Mouse (Mus musculus) lung, postnatal 10 days (tissue): ENCODE data around the gene Cox5a.
A peak's percentile ranks its signal among the peaks of the same experiment; 100 is the strongest.

Experiments used
- DNase-seq: peaks from one replicate; pipeline ENCODE4 v3.0.0; 2021

The Cox5a gene

GRCm38 (mm10) chr9:57526435-57526834 lies 5.4 kb downstream of the Cox5a start:
- DNase-seq, result no peak

- no peak for DNase-seq
Measured at GRCm38 (mm10) chr9:57531946-57532345, 10.9 kb downstream of the Cox5a start.

- no peak for DNase-seq
Measured at GRCm38 (mm10) chr9:57536362-57536761, 15.3 kb downstream of the Cox5a start.

GRCm38 (mm10) chr9:57537044-57537727 lies 16.1 kb downstream of the Cox5a start, which contains the start of gene Fam219b:
TSS of gene Fam219b (plus strand) at chr9:57537528.
- peak; percentile 96 for DNase-seq

- peak; percentile 37 for DNase-seq
Measured at GRCm38 (mm10) chr9:57537728-57538181, 16.7 kb downstream of the Cox5a start.

GRCm38 (mm10) chr9:57539550-57539949 lies 18.5 kb downstream of the Cox5a start:
- no peak for DNase-seq

GRCm38 (mm10) chr9:57541312-57541711 lies 20.2 kb downstream of the Cox5a start:
- peak; percentile 74 for DNase-seq

- DNase-seq, result no peak
Measured at GRCm38 (mm10) chr9:57543951-57544350, 22.9 kb downstream of the Cox5a start.

GRCm38 (mm10) chr9:57547287-57547686 lies 26.2 kb downstream of the Cox5a start:
- DNase-seq, result no peak

GRCm38 (mm10) chr9:57547869-57548268 lies 26.8 kb downstream of the Cox5a start:
- DNase-seq, result no peak

GRCm38 (mm10) chr9:57549186-57549585 lies 28.1 kb downstream of the Cox5a start:
- DNase-seq, result no peak

GRCm38 (mm10) chr9:57550126-57550862 lies 29.2 kb downstream of the Cox5a start:
- DNase-seq, result peak; percentile 41

GRCm38 (mm10) chr9:57552139-57552887 lies 31.2 kb downstream of the Cox5a start, which contains the start of gene Mpi:
TSS of gene Mpi (minus strand) at chr9:57552763.
- peak; percentile 76 for DNase-seq

- no peak for DNase-seq
Measured at GRCm38 (mm10) chr9:57553119-57553518, 32.0 kb downstream of the Cox5a start.

- DNase-seq, result no peak
Measured at GRCm38 (mm10) chr9:57554753-57555152, 33.7 kb downstream of the Cox5a start.

GRCm38 (mm10) chr9:57557215-57557614 lies 36.1 kb downstream of the Cox5a start:
- no peak for DNase-seq

- no peak for DNase-seq
Measured at GRCm38 (mm10) chr9:57558625-57559024, 37.6 kb downstream of the Cox5a start.

GRCm38 (mm10) chr9:57559568-57559967 lies 38.5 kb downstream of the Cox5a start:
- DNase-seq, result no peak

- DNase-seq, result no peak
Measured at GRCm38 (mm10) chr9:57560263-57560662, 39.2 kb downstream of the Cox5a start.

GRCm38 (mm10) chr9:57560861-57561710 lies 40.0 kb downstream of the Cox5a start, which contains the start of gene Scamp2:
TSS of gene Scamp2 (plus strand) at chr9:57560943.
- peak; percentile 96 for DNase-seq

- no peak for DNase-seq
Measured at GRCm38 (mm10) chr9:57561711-57562099, 40.6 kb downstream of the Cox5a start.

GRCm38 (mm10) chr9:57562896-57563372 lies 41.9 kb downstream of the Cox5a start:
- DNase-seq, result peak; percentile 57
